Mouse (Mus musculus) liver, embryonic 18 days (tissue): ENCODE data around the gene Rprd2. TPM values are rescaled to one million over a fixed set of nuclear protein-coding genes. Genes with fewer than 3 reads are reported as not detected.

Experiments
- polyA plus RNA-seq: library from polyadenylated mRNA; depleted of rRNA; stranded (reverse); fragments of >200 nt; gene quantifications from 2 replicates; pipeline ENCODE4 v1.2.3, GENCODE M21; 2012; rRNA removed

Rprd2 gene
- polyA plus RNA-seq = 4.3 and 5.5 TPM in 2 replicates

GRCm38 (mm10) chr3:95818571-95819288, at the start of gene Rprd2:
Gene Rprd2 (minus strand): TSS chr3:95818863.

GRCm38 (mm10) chr3:95855502-95856089, 36.9 kb upstream of the Rprd2 start, which contains the start of gene Prpf3:
Gene Prpf3 (minus strand): TSS chr3:95855885.

GRCm38 (mm10) chr3:95760106-95760505, 58.6 kb downstream of the Rprd2 start, which contains the start of gene Tars2:
Gene Tars2 (minus strand): TSS chr3:95760206.

GRCm38 (mm10) chr3:95739353-95740104, 79.1 kb downstream of the Rprd2 start, which contains the start of gene Ecm1:
Gene Ecm1 (minus strand): TSS chr3:95739569.

Other genes with a start within 250 kb of the Rprd2 start
- gene Golph3l, start 229.9 kb downstream of the Rprd2 start, polyA plus RNA-seq = 9.9 and 10.3 TPM in 2 replicates
- 11.0 and 11.3 TPM in 2 replicates for gene Ensa, start 193.9 kb downstream of the Rprd2 start, polyA plus RNA-seq
- 35.9 and 40.1 TPM in 2 replicates for gene Mcl1, start 160.1 kb downstream of the Rprd2 start, polyA plus RNA-seq
- gene Adamtsl4, start 130.9 kb downstream of the Rprd2 start, polyA plus RNA-seq = 0.88 and 1.5 TPM in 2 replicates
- gene Ecm1, start 79.3 kb downstream of the Rprd2 start, polyA plus RNA-seq = 50.8 and 75.0 TPM in 2 replicates
- gene Tars2, start 58.7 kb downstream of the Rprd2 start, polyA plus RNA-seq = 17.8 and 20.3 TPM in 2 replicates
- 12.6 and 13.8 TPM in 2 replicates for gene Prpf3, start 37.0 kb upstream of the Rprd2 start, polyA plus RNA-seq
- gene Mrps21, start 52.7 kb upstream of the Rprd2 start, polyA plus RNA-seq = 95.6 and 96.2 TPM in 2 replicates
- 0.85 and 1.1 TPM in 2 replicates for gene Ciart, start 63.4 kb upstream of the Rprd2 start, polyA plus RNA-seq
- gene BC028528, start 73.1 kb upstream of the Rprd2 start, polyA plus RNA-seq = 5.3 and 6.8 TPM in 2 replicates
- gene Aph1a, start 75.1 kb upstream of the Rprd2 start, polyA plus RNA-seq = 27.8 and 30.9 TPM in 2 replicates
- gene Car14, start 85.8 kb upstream of the Rprd2 start, polyA plus RNA-seq = 9.3 and 12.0 TPM in 2 replicates
- gene Anp32e, start 110.4 kb upstream of the Rprd2 start, polyA plus RNA-seq = 59.5 and 63.3 TPM in 2 replicates
- gene Plekho1, start 177.1 kb upstream of the Rprd2 start, polyA plus RNA-seq = 16.3 and 19.0 TPM in 2 replicates
- 4.7 and 5.3 TPM in 2 replicates for gene Vps45, start 239.6 kb upstream of the Rprd2 start, polyA plus RNA-seq